Mouse (Mus musculus): Measurements from ENCODE around the gene Ppp1r3f. TPM values are rescaled to one million over a fixed set of nuclear protein-coding genes. Genes with fewer than 3 reads are reported as not detected.

The Ppp1r3f gene
- polyA plus RNA-seq, 1 experiment from 2014 or later: 2.2 TPM

Other genes starting within 250 kb of the Ppp1r3f start
- 0.57 and 0.64 TPM in 2 replicates for gene Usp27x, start 198.5 kb downstream of the Ppp1r3f start, polyA plus RNA-seq (2016; fragmentation: Nextera tagmentation; extraction: Ambion mirVana)
- gene Foxp3, start 639 bp downstream of the Ppp1r3f start, polyA plus RNA-seq (2016; fragmentation: Nextera tagmentation; extraction: Ambion mirVana): 0.05 and 0.15 TPM in 2 replicates
- 36.0 and 36.6 TPM in 2 replicates for gene Ccdc22, start 31.2 kb upstream of the Ppp1r3f start, polyA plus RNA-seq (2016; fragmentation: Nextera tagmentation; extraction: Ambion mirVana)
- gene Cacna1f, start 32.8 kb upstream of the Ppp1r3f start, polyA plus RNA-seq (2016; fragmentation: Nextera tagmentation; extraction: Ambion mirVana): 0.05 and 0.06 TPM in 2 replicates
- gene Syp, start 64.2 kb upstream of the Ppp1r3f start, polyA plus RNA-seq (2016; fragmentation: Nextera tagmentation; extraction: Ambion mirVana): 9.3 and 9.7 TPM in 2 replicates
- gene Prickle3, start 83.0 kb upstream of the Ppp1r3f start, polyA plus RNA-seq (2016; fragmentation: Nextera tagmentation; extraction: Ambion mirVana): 4.1 and 4.2 TPM in 2 replicates
- gene Plp2, start 97.1 kb upstream of the Ppp1r3f start, polyA plus RNA-seq (2016; fragmentation: Nextera tagmentation; extraction: Ambion mirVana): 49.7 TPM in 2 replicates
- 0.09 TPM in 1 of 2 replicates, not detected in the other for gene Magix, start 107.0 kb upstream of the Ppp1r3f start, polyA plus RNA-seq (2016; fragmentation: Nextera tagmentation; extraction: Ambion mirVana)
- 40.2 and 40.3 TPM in 2 replicates for gene Gpkow, start 122.8 kb upstream of the Ppp1r3f start, polyA plus RNA-seq (2016; fragmentation: Nextera tagmentation; extraction: Ambion mirVana)
- 22.5 and 23.8 TPM in 2 replicates for gene Wdr45, start 140.1 kb upstream of the Ppp1r3f start, polyA plus RNA-seq (2016; fragmentation: Nextera tagmentation; extraction: Ambion mirVana)
- 0.36 and 0.61 TPM in 2 replicates for gene Gm45208, start 148.0 kb upstream of the Ppp1r3f start, polyA plus RNA-seq (2016; fragmentation: Nextera tagmentation; extraction: Ambion mirVana)
- 73.0 and 73.6 TPM in 2 replicates for gene Praf2, start 154.2 kb upstream of the Ppp1r3f start, polyA plus RNA-seq (2016; fragmentation: Nextera tagmentation; extraction: Ambion mirVana)
- 20.3 and 22.1 TPM in 2 replicates for gene Ccdc120, start 176.6 kb upstream of the Ppp1r3f start, polyA plus RNA-seq (2016; fragmentation: Nextera tagmentation; extraction: Ambion mirVana)
- gene Tfe3, start 188.3 kb upstream of the Ppp1r3f start, polyA plus RNA-seq (2016; fragmentation: Nextera tagmentation; extraction: Ambion mirVana): 26.8 and 28.3 TPM in 2 replicates
- gene Gripap1, start 215.5 kb upstream of the Ppp1r3f start, polyA plus RNA-seq (2016; fragmentation: Nextera tagmentation; extraction: Ambion mirVana): 42.5 and 45.3 TPM in 2 replicates
- 1.4 and 2.2 TPM in 2 replicates for gene Kcnd1, start 248.0 kb upstream of the Ppp1r3f start, polyA plus RNA-seq (2016; fragmentation: Nextera tagmentation; extraction: Ambion mirVana)

All from embryonic facial prominence, embryonic 10.5 days (tissue).